Comparison of ENCODE assay signal across 13 mouse cellular contexts in the genomic region with DNA sequence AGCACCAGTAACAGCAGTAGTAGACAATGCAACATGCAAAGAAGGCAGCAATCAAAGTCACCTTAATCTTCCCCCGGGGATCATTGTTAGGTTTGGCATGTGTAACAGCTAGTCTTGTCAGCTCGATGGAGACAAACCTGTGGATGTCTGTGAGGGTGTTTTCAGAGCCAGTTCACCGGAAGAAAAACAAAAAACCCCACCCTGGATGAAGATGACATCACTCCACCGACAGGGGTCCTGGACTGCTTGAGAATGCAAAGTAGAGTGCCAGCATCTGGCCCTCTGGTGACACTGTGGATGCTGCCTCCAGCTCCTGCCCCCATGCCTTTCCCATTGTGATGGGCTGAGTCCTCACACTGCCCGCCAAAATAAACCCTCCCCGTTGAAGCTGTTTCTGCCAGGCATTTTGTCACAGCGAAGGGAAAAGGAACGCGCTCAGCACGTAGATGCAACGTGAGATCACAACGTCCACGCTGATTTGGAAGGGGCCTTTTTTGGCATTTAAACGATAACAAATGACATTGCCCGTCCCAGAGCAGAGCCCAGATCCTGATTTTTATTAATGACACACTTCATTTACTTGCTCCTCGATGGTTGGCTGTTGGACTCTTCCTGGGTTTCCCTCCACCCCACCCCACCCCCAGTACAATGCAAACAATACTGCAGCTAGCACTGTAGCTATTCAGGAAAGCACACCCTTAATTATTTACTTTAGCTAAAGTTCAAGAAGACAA.
DNase-seq lines count a peak whose midpoint lies in the region; ATAC-seq lines count a peak whose summit lies in the region.
"Had no signal": no experiment of that assay in that cellular context is flagged by ENCODE, and none has a peak within 500 bp of the region (broad histone marks: within the 10 kb centered on the region; RNA-seq: fewer than 3 reads in every experiment).

No protein-coding gene starts in this region.

- H3K4me2 ChIP-seq in intestine, embryonic 16.5 days (ENCODE audit: low read depth, low read length) = no peak overlapping the region
- no peak overlapping the region for H3K4me2 ChIP-seq in intestine, embryonic 15.5 days (replicated peaks)
- no peak overlapping the region for H3K4me2 ChIP-seq in limb, embryonic 12.5 days
- H3K4me2 ChIP-seq in midbrain, embryonic 13.5 days (replicated peaks) = no peak overlapping the region

- no peak overlapping the region for H3K9ac ChIP-seq in intestine, embryonic 16.5 days (ENCODE audit: low read depth, low read length)
- no peak overlapping the region for H3K9ac ChIP-seq in intestine, embryonic 15.5 days
- no peak overlapping the region for H3K9ac ChIP-seq in limb, embryonic 12.5 days (replicated peaks)
- H3K9ac ChIP-seq in midbrain, embryonic 13.5 days (replicated peaks) = no peak overlapping the region

- WGBS in intestine, embryonic 16.5 days = 66% methylated on average over 16 of the region's 16 CpGs
- 59% methylated on average over 16 of the region's 16 CpGs for WGBS in intestine, embryonic 15.5 days
- 81% methylated on average over 16 of the region's 16 CpGs for WGBS in embryonic facial prominence, embryonic 10.5 days
- 69% methylated on average over 16 of the region's 16 CpGs for WGBS in limb, embryonic 12.5 days
- WGBS in midbrain, embryonic 13.5 days = 83% methylated on average over 16 of the region's 16 CpGs

- H3K4me3 ChIP-seq in intestine, embryonic 16.5 days (ENCODE audit: low read length) = no peak overlapping the region
- H3K4me3 ChIP-seq in intestine, embryonic 15.5 days (replicated peaks) = no peak overlapping the region
- H3K4me3 ChIP-seq in embryonic facial prominence, embryonic 10.5 days = no peak overlapping the region
- no peak overlapping the region for H3K4me3 ChIP-seq in limb, embryonic 12.5 days (replicated peaks)
- no peak overlapping the region for H3K4me3 ChIP-seq in midbrain, embryonic 13.5 days (replicated peaks)
- H3K4me3 ChIP-seq: erythroblast, embryonic 14.5 days had no signal

- DNase-seq in embryonic facial prominence, embryonic 10.5 days (ENCODE audit: low spot score) = no peak
- DNase-seq in lung, postnatal 36 days = peak; percentile 37
- DNase-seq in spleen, postnatal 14 days (ENCODE audit: low spot score in 2 of 2) = no peak
- DNase-seq in layer of hippocampus, postnatal 14 days (ENCODE audit: low spot score in 2 of 2) = no peak
- DNase-seq: cerebellum, adult 9-11 months; kidney, postnatal 14 days; right cerebral cortex, postnatal 4 days had no signal

- H3K4me1 ChIP-seq in intestine, embryonic 16.5 days (ENCODE audit: control insufficient read depth, insufficient read depth, low read length) = peaks cover 32% of the 10 kb centered on the region
- peaks cover 42% of the 10 kb centered on the region for H3K4me1 ChIP-seq in intestine, embryonic 15.5 days (replicated peaks)
- peaks cover 62% of the 10 kb centered on the region for H3K4me1 ChIP-seq in embryonic facial prominence, embryonic 10.5 days
- H3K4me1 ChIP-seq in limb, embryonic 12.5 days (replicated peaks) = peaks cover 76% of the 10 kb centered on the region
- H3K4me1 ChIP-seq in midbrain, embryonic 13.5 days (replicated peaks) = peaks cover 36% of the 10 kb centered on the region

- no peaks in the 10 kb centered on the region for H3K27me3 ChIP-seq in intestine, embryonic 16.5 days (replicated peaks; ENCODE audit: control insufficient read depth, insufficient read depth, low read length)
- no peaks in the 10 kb centered on the region for H3K27me3 ChIP-seq in intestine, embryonic 15.5 days (replicated peaks)
- peaks cover 14% of the 10 kb centered on the region; the same call in 1 of the 2 replicates for H3K27me3 ChIP-seq in embryonic facial prominence, embryonic 10.5 days (replicated peaks; ENCODE audit: low read depth, poor library complexity, severe bottlenecking)
- no peaks in the 10 kb centered on the region for H3K27me3 ChIP-seq in limb, embryonic 12.5 days
- H3K27me3 ChIP-seq in midbrain, embryonic 13.5 days = no peaks in the 10 kb centered on the region

- H3K9me3 ChIP-seq in intestine, embryonic 16.5 days (ENCODE audit: control insufficient read depth, low read length) = no peaks in the 10 kb centered on the region
- no peaks in the 10 kb centered on the region for H3K9me3 ChIP-seq in intestine, embryonic 15.5 days
- 0 out of 2 replicates have a peak, but pooled peaks cover 6% of the 10 kb centered on the region for H3K9me3 ChIP-seq in embryonic facial prominence, embryonic 10.5 days
- H3K9me3 ChIP-seq in limb, embryonic 12.5 days = no peaks in the 10 kb centered on the region
- H3K9me3 ChIP-seq in midbrain, embryonic 13.5 days = peaks cover 5% of the 10 kb centered on the region; the same call in 1 of the 2 replicates

- H3K36me3 ChIP-seq in intestine, embryonic 16.5 days (ENCODE audit: control insufficient read depth, insufficient read depth, low read length) = no peaks in the 10 kb centered on the region
- no peaks in the 10 kb centered on the region for H3K36me3 ChIP-seq in intestine, embryonic 15.5 days
- H3K36me3 ChIP-seq in embryonic facial prominence, embryonic 10.5 days (replicated peaks) = no peaks in the 10 kb centered on the region
- H3K36me3 ChIP-seq in limb, embryonic 12.5 days = no peaks in the 10 kb centered on the region
- no peaks in the 10 kb centered on the region for H3K36me3 ChIP-seq in midbrain, embryonic 13.5 days

- ATAC-seq in intestine, embryonic 16.5 days = 0 out of 2 replicates have a peak, but pooled peaks have one; percentile 18
- ATAC-seq in intestine, embryonic 15.5 days = no peak
- ATAC-seq in limb, embryonic 12.5 days (ENCODE audit: insufficient number of reproducible peaks, insufficient read depth, low FRiP score, low TSS enrichment, low read depth) = no peak
- ATAC-seq in midbrain, embryonic 13.5 days = no peak
- ATAC-seq: CD4-positive, CD25-positive, alpha-beta regulatory T cell, adult 4 months had no signal

- H3K27ac ChIP-seq in intestine, embryonic 16.5 days (ENCODE audit: low read length) = peak overlapping the region; percentile 69
- no peak overlapping the region for H3K27ac ChIP-seq in intestine, embryonic 15.5 days
- 0 out of 2 replicates have a peak overlapping the region, but pooled peaks have one; percentile 41 for H3K27ac ChIP-seq in embryonic facial prominence, embryonic 10.5 days (replicated peaks)
- H3K27ac ChIP-seq in limb, embryonic 12.5 days = peak overlapping the region; percentile 91
- H3K27ac ChIP-seq in midbrain, embryonic 13.5 days = no peak overlapping the region

Comparison
In these comparisons a context has a peak if more than half of its experiments do, and no peak if none do; other contexts are left out.
1. H3K27ac ChIP-seq: peak in intestine, embryonic 16.5 days (single experiment), embryonic facial prominence, embryonic 10.5 days (single experiment) and limb, embryonic 12.5 days (single experiment); none in intestine, embryonic 15.5 days (single experiment) and midbrain, embryonic 13.5 days (single experiment).